Mouse (Mus musculus): ENCODE measurements at regions not wholly inside any gene's neighbourhood (a gene's known extent, or its start where the extent isn't known, plus 50 kb on each side); places are given as distances from the start of the nearest gene placed in this dataset.
"Not testable (repeated sequence)": the region's sequence is repeated elsewhere in the genome, so short reads cannot be mapped to it uniquely, and the experiment has no call there.

DNA sequence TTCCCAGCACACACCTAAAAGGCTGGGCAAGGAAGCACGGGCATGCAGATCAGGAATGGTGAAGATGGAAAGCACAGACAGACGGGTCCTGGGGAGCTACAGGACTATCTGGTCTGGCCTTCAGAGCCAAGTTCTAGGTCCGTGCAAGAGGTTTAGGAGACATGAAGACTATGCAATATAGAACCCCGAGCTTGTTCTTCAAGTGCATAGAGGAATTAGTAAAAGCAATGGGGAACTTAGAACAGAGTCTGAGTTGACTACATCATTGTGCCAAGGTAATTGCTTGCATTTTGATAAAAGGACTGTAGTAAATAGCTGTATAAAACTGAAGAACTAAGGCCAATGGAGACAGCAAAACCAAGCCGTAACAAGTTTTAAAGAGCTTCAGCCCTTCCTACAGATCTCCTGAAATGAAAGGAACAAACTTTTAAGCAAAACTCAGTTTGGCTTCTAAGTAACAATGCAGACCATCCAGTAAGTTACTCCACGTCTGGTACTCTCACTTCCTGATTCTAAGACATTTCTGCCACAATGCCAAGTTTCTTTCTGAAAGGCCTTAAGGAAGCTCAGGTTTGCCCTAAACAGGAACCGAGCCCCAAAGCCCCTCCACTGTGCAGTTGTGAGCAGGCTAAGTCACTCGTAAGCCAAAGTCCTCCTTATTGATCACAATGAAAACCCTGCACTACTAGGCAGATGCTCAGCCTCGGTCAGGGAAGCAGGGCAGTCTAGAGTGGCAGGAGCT is 234.0 kb upstream of the Smim15 start:
- no peak overlapping the region for H3K4me3 ChIP-seq
- no peaks in the 10 kb centered on the region for H3K36me3 ChIP-seq
- H3K9me3 ChIP-seq: no peaks in the 10 kb centered on the region
- no peak overlapping the region for H3K4me2 ChIP-seq
- H3K9ac ChIP-seq: no peak overlapping the region
- 76% methylated on average over 9 of the region's 9 CpGs for WGBS
- ATAC-seq (ENCODE audit: low read depth): no peak
- no peak overlapping the region for H3K27ac ChIP-seq (replicated peaks)
- H3K4me1 ChIP-seq (replicated peaks): peaks cover 58% of the 10 kb centered on the region
- H3K27me3 ChIP-seq: no peaks in the 10 kb centered on the region

DNA sequence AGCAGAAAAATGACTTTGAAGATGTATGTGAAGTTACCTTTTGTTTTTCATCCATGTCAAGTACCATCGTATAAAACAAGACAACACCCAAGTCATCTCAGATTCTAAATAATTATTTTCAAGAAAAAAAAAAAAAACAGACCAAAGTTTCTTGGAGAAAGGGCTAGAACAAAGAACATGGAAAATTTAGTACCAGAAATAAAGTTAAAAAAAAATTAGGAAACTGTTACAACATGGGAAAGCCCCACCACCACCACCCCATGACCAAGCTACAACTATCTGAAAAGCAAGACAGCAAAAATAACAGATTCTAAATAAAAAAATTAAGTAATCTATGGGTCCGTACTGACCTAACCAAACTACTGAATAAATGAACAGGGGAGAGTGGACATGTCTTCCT is 235.3 kb upstream of the Smim15 start:
- Histone ChIP-seq H3K9me3 (no peaks in the 10 kb centered on the region), H3K4me1 (replicated peaks) (peaks cover 46% of the 10 kb centered on the region), H3K4me3 (no peak overlapping the region), H3K27me3 (no peaks in the 10 kb centered on the region), H3K9ac (no peak overlapping the region), H3K4me2 (no peak overlapping the region), H3K27ac (replicated peaks) (no peak overlapping the region), H3K36me3 (peaks cover 6% of the 10 kb centered on the region; the same call in 1 of the 2 replicates)
- 88% methylated on average over 2 of the region's 2 CpGs for WGBS
- no peak for ATAC-seq (ENCODE audit: low read depth)

DNA sequence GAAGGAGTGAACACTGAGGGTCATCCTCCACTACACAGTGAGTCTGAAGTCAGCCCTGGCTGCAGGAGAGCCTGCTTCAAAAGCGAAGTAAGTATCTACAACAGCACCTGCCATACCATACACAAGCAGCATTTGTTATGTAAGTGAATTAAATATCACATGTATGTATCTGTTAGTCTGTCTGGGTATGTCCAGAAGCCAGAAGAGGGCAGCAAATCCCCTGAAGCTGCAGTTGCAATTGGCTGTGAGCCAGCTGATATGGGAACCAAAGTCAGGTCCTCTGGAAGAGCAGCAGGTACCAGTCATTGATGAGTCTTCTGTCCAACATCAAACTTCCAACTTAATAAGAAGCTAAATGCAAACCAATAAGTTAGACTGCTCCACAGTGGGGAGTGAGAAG is 239.8 kb upstream of the Smim15 start:
- WGBS: 96% methylated on average over 1 of the region's 1 CpGs
- Histone ChIP-seq H3K4me2 (no peak overlapping the region), H3K36me3 (peaks cover 6% of the 10 kb centered on the region; the same call in 1 of the 2 replicates), H3K9ac (no peak overlapping the region), H3K27ac (replicated peaks) (no peak overlapping the region), H3K9me3 (no peaks in the 10 kb centered on the region), H3K4me3 (no peak overlapping the region), H3K4me1 (replicated peaks) (peaks cover 36% of the 10 kb centered on the region), H3K27me3 (no peaks in the 10 kb centered on the region)
- no peak for ATAC-seq (ENCODE audit: low read depth)

GRCm38 (mm10) chr13:107799199-107799945 is 244.9 kb upstream of the Smim15 start:
- no peak overlapping the region for H3K27ac ChIP-seq (replicated peaks)
- H3K9me3 ChIP-seq: no peaks in the 10 kb centered on the region
- no peak overlapping the region for H3K9ac ChIP-seq
- peaks cover 79% of the 10 kb centered on the region for H3K4me1 ChIP-seq (replicated peaks)
- H3K4me2 ChIP-seq: no peak overlapping the region
- no peak overlapping the region for H3K4me3 ChIP-seq
- peaks cover 2% of the 10 kb centered on the region; the same call in 1 of the 2 replicates for H3K36me3 ChIP-seq
- WGBS: 22% methylated on average over 13 of the region's 13 CpGs
- no peaks in the 10 kb centered on the region for H3K27me3 ChIP-seq
- no peak for ATAC-seq (ENCODE audit: low read depth)

- peak overlapping the region; percentile 30; the same call in 1 of the 2 replicates for H3K27ac ChIP-seq (replicated peaks)
- no peak overlapping the region for H3K4me2 ChIP-seq
- H3K9ac ChIP-seq: no peak overlapping the region
- H3K4me3 ChIP-seq: no peak overlapping the region
- no peak for ATAC-seq (ENCODE audit: low read depth)
- 54% methylated on average over 7 of the region's 7 CpGs for WGBS
- peaks cover 91% of the 10 kb centered on the region for H3K4me1 ChIP-seq (replicated peaks)
- no peaks in the 10 kb centered on the region for H3K36me3 ChIP-seq
- H3K27me3 ChIP-seq: no peaks in the 10 kb centered on the region
- no peaks in the 10 kb centered on the region for H3K9me3 ChIP-seq
Observed at GRCm38 (mm10) chr13:107798144-107798543, 246.1 kb upstream of the Smim15 start.

DNA sequence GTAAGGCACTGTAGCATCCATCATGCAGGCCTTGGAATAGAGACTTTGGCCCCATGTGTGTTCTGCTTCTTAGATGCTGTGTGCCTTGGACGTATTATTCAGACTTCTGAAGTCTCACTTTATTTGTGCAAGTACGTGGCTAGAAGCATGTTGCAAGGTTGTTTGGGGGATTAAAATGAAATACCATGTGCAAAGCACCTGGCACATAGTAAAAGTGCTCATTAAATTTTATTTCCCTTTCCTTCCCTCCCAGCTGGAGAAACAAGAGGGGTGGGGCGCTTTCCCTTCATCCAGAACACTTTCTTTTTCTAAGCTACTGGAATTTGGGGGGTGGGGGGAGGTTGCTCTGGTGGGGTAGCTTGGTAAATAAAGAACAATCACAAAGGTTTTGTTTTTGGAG is 248.7 kb upstream of the Smim15 start:
- H3K4me3 ChIP-seq: no peak overlapping the region
- no peaks in the 10 kb centered on the region for H3K36me3 ChIP-seq
- 42% methylated on average over 3 of the region's 3 CpGs for WGBS
- no peak overlapping the region for H3K27ac ChIP-seq (replicated peaks)
- peaks cover 94% of the 10 kb centered on the region for H3K4me1 ChIP-seq (replicated peaks)
- H3K9me3 ChIP-seq: no peaks in the 10 kb centered on the region
- H3K4me2 ChIP-seq: no peak overlapping the region
- H3K9ac ChIP-seq: no peak overlapping the region
- no peaks in the 10 kb centered on the region for H3K27me3 ChIP-seq
- ATAC-seq (ENCODE audit: low read depth): no peak

- Histone ChIP-seq H3K9me3 (no peaks in the 10 kb centered on the region), H3K36me3 (peaks cover 6% of the 10 kb centered on the region), H3K4me3 (no peak overlapping the region), H3K27ac (replicated peaks) (no peak overlapping the region), H3K9ac (no peak overlapping the region), H3K4me1 (replicated peaks) (peaks cover 80% of the 10 kb centered on the region), H3K4me2 (no peak overlapping the region), H3K27me3 (no peaks in the 10 kb centered on the region)
- ATAC-seq (ENCODE audit: low read depth): peak; percentile 37; the same call in 1 of the 2 replicates
- 89% methylated on average over 9 of the region's 9 CpGs for WGBS
Observed at GRCm38 (mm10) chr13:107791770-107792169, 252.5 kb upstream of the Smim15 start.

GRCm38 (mm10) chr13:107784971-107785370 is 259.3 kb upstream of the Smim15 start:
- WGBS: 49% methylated on average over 5 of the region's 5 CpGs
- H3K4me2 ChIP-seq: no peak overlapping the region
- no peak overlapping the region for H3K27ac ChIP-seq (replicated peaks)
- no peaks in the 10 kb centered on the region for H3K27me3 ChIP-seq
- no peak overlapping the region for H3K9ac ChIP-seq
- H3K4me1 ChIP-seq (replicated peaks): peaks cover 31% of the 10 kb centered on the region
- no peak for ATAC-seq (ENCODE audit: low read depth)
- H3K9me3 ChIP-seq: no peaks in the 10 kb centered on the region
- H3K36me3 ChIP-seq: peaks cover 9% of the 10 kb centered on the region
- H3K4me3 ChIP-seq: no peak overlapping the region

GRCm38 (mm10) chr13:107781741-107782140 is 262.5 kb upstream of the Smim15 start:
- Histone ChIP-seq H3K27ac (replicated peaks) (no peak overlapping the region), H3K4me2 (no peak overlapping the region), H3K9me3 (no peaks in the 10 kb centered on the region), H3K4me1 (replicated peaks) (peaks cover 19% of the 10 kb centered on the region), H3K36me3 (0 out of 2 replicates have a peak, but pooled peaks cover 7% of the 10 kb centered on the region), H3K9ac (no peak overlapping the region), H3K4me3 (no peak overlapping the region), H3K27me3 (no peaks in the 10 kb centered on the region)
- no peak for ATAC-seq (ENCODE audit: low read depth)
- 93% methylated on average over 8 of the region's 8 CpGs for WGBS

DNA sequence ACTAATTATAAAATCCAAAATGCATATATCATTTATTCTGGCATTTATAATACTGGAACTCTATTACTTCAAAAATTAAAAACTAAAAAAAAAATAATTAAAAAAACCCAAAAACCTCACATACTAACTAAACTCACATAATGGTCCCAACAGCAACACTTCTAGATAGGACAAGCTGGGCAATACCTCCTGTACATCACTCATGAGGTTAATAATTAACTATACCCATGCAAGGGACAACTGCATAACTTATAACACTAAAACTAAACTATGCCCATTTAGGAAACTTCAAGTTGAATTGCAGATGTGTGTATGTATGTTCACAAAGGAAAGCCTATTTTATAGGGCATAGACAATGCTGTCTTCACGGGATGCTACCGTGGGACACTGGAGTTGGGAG is 263.0 kb upstream of the Smim15 start:
- Histone ChIP-seq H3K4me3 (no peak overlapping the region), H3K27me3 (no peaks in the 10 kb centered on the region), H3K36me3 (0 out of 2 replicates have a peak, but pooled peaks cover 4% of the 10 kb centered on the region), H3K27ac (replicated peaks) (no peak overlapping the region), H3K9ac (no peak overlapping the region), H3K4me2 (no peak overlapping the region), H3K9me3 (no peaks in the 10 kb centered on the region), H3K4me1 (replicated peaks) (peaks cover 19% of the 10 kb centered on the region)
- 97% methylated on average over 2 of the region's 2 CpGs for WGBS
- no peak for ATAC-seq (ENCODE audit: low read depth)

GRCm38 (mm10) chr13:107779591-107779990 is 264.7 kb upstream of the Smim15 start:
- Histone ChIP-seq H3K27ac (replicated peaks) (no peak overlapping the region), H3K4me3 (no peak overlapping the region), H3K36me3 (0 out of 2 replicates have a peak, but pooled peaks cover 4% of the 10 kb centered on the region), H3K4me2 (no peak overlapping the region), H3K4me1 (replicated peaks) (peaks cover 13% of the 10 kb centered on the region), H3K9me3 (no peaks in the 10 kb centered on the region), H3K27me3 (no peaks in the 10 kb centered on the region), H3K9ac (no peak overlapping the region)
- WGBS: 94% methylated on average over 4 of the region's 4 CpGs
- no peak for ATAC-seq (ENCODE audit: low read depth)

DNA sequence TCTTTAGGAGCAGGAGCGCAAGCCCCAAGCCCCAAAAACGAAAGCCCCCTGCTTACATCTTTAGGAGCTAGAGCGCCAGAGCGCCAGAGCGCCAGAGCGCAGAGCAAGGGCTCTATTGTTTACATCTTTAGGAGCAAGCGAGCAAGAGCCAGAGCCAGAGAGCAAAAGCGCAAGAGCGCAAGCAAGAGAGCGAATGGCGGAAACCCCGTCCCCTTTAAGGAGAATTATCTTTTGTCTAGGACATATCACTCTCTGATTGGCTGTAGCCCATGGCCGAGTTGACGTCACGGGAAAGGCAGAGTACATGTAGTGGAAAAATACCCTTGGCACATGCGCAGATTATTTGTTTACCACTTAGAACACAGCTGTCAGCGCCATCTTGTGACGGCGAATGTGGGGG is 269.7 kb upstream of the Smim15 start:
- not testable (repeated sequence) for H3K9me3 ChIP-seq; H3K9ac ChIP-seq; H3K27ac ChIP-seq (replicated peaks); H3K27me3 ChIP-seq; H3K4me3 ChIP-seq; ATAC-seq (ENCODE audit: low read depth); H3K4me2 ChIP-seq
- peaks cover 17% of the 10 kb centered on the region for H3K36me3 ChIP-seq
- H3K4me1 ChIP-seq (replicated peaks): peaks cover 12% of the 10 kb centered on the region
- WGBS: 94% methylated on average over 19 of the region's 19 CpGs
